Mouse (Mus musculus) heart, embryonic 13.5 days (tissue): ENCODE measurements at regions not wholly inside any gene's neighbourhood (a gene's known extent, or its start where the extent isn't known, plus 50 kb on each side); places are given as distances from the start of the nearest gene placed in this dataset.

Experiments used
- ATAC-seq: fragments of 200-750 bp; cut with Nextera tagmentation; 2 replicates; pipeline ENCODE4 v1.8.0; 2017; ENCODE audit warnings: moderate TSS enrichment; ENCODE audit not compliant: insufficient number of reproducible peaks, low FRiP score, low TSS enrichment; ENCODE audit errors: extremely low read depth
- H3K27ac ChIP-seq: fragments of 300-500 bp; sonication (generic); replicated peaks from 2 replicates; pipeline ENCODE4 v1.5.1; 2015; ENCODE audit warnings: moderate library complexity, mild to moderate bottlenecking, inconsistent platforms
- H3K27me3 ChIP-seq: fragments of 300-500 bp; sonication (generic); replicated peaks from 2 replicates; pipeline ENCODE4 v1.6.1; 2015; ENCODE audit warnings: mild to moderate bottlenecking, inconsistent platforms
- H3K36me3 ChIP-seq: fragments of 300-500 bp; sonication (generic); 2 replicates; pipeline ENCODE4 v1.6.1; 2015; ENCODE audit warnings: mild to moderate bottlenecking, inconsistent platforms
- H3K4me1 ChIP-seq: fragments of 300-500 bp; sonication (generic); 2 replicates; pipeline ENCODE4 v1.6.1; 2015; ENCODE audit warnings: inconsistent platforms
- H3K4me2 ChIP-seq: fragments of 300-500 bp; sonication (generic); 2 replicates; pipeline ENCODE4 v1.6.1; 2015; ENCODE audit warnings: inconsistent platforms, mild to moderate bottlenecking, moderate library complexity
- H3K4me3 ChIP-seq: fragments of 300-500 bp; sonication (generic); 2 replicates; pipeline ENCODE4 v1.5.1; 2015; ENCODE audit warnings: moderate library complexity, mild to moderate bottlenecking, inconsistent platforms
- H3K9ac ChIP-seq: fragments of 300-500 bp; sonication (generic); 2 replicates; pipeline ENCODE4 v1.6.1; 2015; ENCODE audit warnings: inconsistent platforms, mild to moderate bottlenecking, moderate library complexity
- H3K9me3 ChIP-seq: fragments of 300-500 bp; sonication (generic); 2 replicates; pipeline ENCODE4 v1.6.1; 2016; ENCODE audit warnings: inconsistent platforms
- WGBS: fragments of 180-500 bp; shearing (Covaris S2); methylation state at CpG from one replicate; pipeline ENCODE4 v1.1.7; 2015; ENCODE audit warnings: mixed read lengths; 5-methylcytosine and 5-hydroxymethylcytosine counted together

DNA sequence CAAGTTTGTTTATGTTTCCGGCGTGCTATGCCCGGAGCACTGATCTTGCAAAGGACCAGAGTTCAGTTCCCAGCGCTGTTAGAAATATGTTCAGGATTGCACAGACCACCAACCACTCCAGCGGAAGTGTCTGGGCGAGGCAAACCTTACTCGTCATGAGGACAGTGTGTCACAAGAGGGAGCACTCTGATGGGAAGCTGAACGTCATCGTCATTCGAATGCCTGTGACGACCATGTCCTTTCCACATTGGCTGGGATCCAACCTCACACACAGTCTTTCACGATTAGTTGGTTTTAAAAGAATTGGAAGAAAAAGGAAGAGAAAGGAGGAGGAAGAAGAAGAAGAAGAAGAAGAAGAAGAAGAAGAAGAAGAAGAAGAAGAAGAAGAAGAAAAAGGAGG lies 326.5 kb upstream of the Rtl1 start:
- H3K4me1 ChIP-seq, result no peaks in the 10 kb centered on the region
- no peak overlapping the region for H3K4me3 ChIP-seq
- H3K27me3 ChIP-seq, result no peaks in the 10 kb centered on the region
- no peak for ATAC-seq
- no peak overlapping the region for H3K4me2 ChIP-seq
- no peak overlapping the region for H3K9ac ChIP-seq
- no peaks in the 10 kb centered on the region for H3K36me3 ChIP-seq
- H3K27ac ChIP-seq, result no peak overlapping the region
- H3K9me3 ChIP-seq, result no peaks in the 10 kb centered on the region
- 50% methylated on average over 12 of the region's 12 CpGs for WGBS

- H3K9ac ChIP-seq, result no peak overlapping the region
- no peak overlapping the region for H3K27ac ChIP-seq
- no peak overlapping the region for H3K4me3 ChIP-seq
- no peaks in the 10 kb centered on the region for H3K36me3 ChIP-seq
- H3K4me2 ChIP-seq, result no peak overlapping the region
- WGBS, result 78% methylated on average over 3 of the region's 3 CpGs
- H3K27me3 ChIP-seq, result peaks cover 24% of the 10 kb centered on the region; the same call in 1 of the 2 replicates
- H3K4me1 ChIP-seq, result peaks cover 8% of the 10 kb centered on the region
- no peak for ATAC-seq
- H3K9me3 ChIP-seq, result 0 out of 2 replicates have a peak, but pooled peaks cover 5% of the 10 kb centered on the region
Observed at GRCm38 (mm10) chr12:109946179-109946578, 332.7 kb upstream of the Dio3 start.

- WGBS, result 43% methylated on average over 1 of the region's 1 CpGs
Observed at GRCm38 (mm10) chr12:109946936-109947335, 331.9 kb upstream of the Dio3 start.

GRCm38 (mm10) chr12:109947886-109948433 lies 330.9 kb upstream of the Dio3 start:
- Histone ChIP-seq H3K4me2 (no peak overlapping the region), H3K9me3 (0 out of 2 replicates have a peak, but pooled peaks cover 5% of the 10 kb centered on the region), H3K9ac (no peak overlapping the region), H3K27ac (no peak overlapping the region), H3K4me3 (no peak overlapping the region), H3K4me1 (peaks cover 23% of the 10 kb centered on the region), H3K27me3 (peaks cover 26% of the 10 kb centered on the region; the same call in 1 of the 2 replicates), H3K36me3 (no peaks in the 10 kb centered on the region)
- WGBS, result 48% methylated on average over 7 of the region's 7 CpGs
- no peak for ATAC-seq

More at GRCm38 (mm10) chr12:109946936-109947335, 331.9 kb upstream of the Dio3 start:
- Histone ChIP-seq H3K4me2 (no peak overlapping the region), H3K36me3 (no peaks in the 10 kb centered on the region), H3K27ac (no peak overlapping the region), H3K9me3 (0 out of 2 replicates have a peak, but pooled peaks cover 5% of the 10 kb centered on the region), H3K27me3 (peaks cover 26% of the 10 kb centered on the region; the same call in 1 of the 2 replicates), H3K4me1 (peaks cover 15% of the 10 kb centered on the region), H3K4me3 (no peak overlapping the region), H3K9ac (no peak overlapping the region)
- no peak for ATAC-seq

DNA sequence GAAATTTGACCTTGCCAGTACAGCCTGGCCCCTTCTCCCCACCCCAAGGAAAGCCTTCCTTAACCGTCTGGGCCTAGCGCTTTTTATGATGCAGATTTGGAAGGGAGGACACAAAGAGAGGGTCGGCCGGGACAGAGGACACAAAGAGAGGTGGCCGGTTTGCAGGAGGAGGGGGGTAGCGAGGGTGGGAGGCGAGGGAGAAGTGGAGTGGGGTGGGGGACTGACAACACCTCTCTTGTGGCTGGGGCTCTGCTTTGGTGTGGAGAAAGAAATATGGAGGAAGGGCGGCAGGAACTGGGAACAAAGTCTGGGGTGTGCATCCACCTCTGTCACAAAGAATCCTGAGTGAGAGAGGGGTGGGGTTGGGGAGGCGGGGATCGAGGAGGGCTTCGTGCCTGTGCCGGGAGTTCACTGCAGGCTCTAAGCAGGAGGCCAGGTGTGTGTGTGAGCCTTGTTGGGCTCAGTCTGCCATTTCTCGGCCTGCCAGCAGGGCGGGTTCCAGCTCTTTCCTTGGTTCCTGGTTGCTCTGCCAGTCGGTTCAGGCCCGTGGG lies 330.4 kb upstream of the Dio3 start:
- no peak for ATAC-seq
- Histone ChIP-seq H3K27me3 (peaks cover 26% of the 10 kb centered on the region; the same call in 1 of the 2 replicates), H3K9ac (no peak overlapping the region)

DNA sequence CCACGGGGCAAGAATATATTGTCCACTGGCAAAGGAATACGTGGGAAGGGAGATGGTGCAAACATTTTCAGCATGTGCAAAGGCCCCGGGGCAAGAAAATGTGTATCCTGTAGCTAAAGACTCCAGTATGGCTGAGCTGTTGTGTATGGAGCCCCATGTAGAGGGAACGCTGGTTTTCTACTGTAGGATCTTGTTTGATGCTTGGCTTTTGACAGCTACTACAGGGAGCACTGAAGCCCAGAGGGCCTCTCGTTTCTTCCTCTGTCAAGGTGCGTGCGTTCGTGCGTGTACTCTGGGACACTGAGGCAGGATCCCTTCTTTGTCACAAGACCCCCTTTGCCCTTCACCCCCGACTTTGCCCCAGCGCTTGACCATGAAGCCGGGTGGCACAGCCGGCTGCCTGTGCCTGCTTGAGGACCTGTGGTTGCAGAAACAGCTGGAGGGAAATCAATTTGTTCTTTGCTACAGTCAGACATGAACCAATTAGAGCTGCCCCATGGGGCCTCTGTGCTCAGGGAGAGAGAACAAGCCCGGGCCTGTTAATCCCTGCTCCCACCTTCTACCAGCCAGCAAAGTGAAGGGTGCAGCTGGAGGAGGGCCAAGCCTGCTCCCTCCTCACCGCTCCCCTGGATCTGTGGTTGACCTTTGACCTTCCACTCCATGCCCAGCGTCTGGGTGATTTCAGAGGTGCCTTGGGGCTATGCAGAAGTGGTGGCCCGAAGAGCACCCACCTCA lies 329.5 kb upstream of the Dio3 start:
- no peak for ATAC-seq
- 72% methylated on average over 17 of the region's 17 CpGs for WGBS
- Histone ChIP-seq H3K4me3 (no peak overlapping the region), H3K4me1 (peaks cover 23% of the 10 kb centered on the region), H3K27ac (no peak overlapping the region), H3K9ac (no peak overlapping the region), H3K9me3 (no peaks in the 10 kb centered on the region), H3K4me2 (no peak overlapping the region), H3K36me3 (no peaks in the 10 kb centered on the region), H3K27me3 (peaks cover 26% of the 10 kb centered on the region; the same call in 1 of the 2 replicates)

More for the DNA sequence above, 330.4 kb upstream of the Dio3 start:
- Histone ChIP-seq H3K27ac (no peak overlapping the region), H3K9me3 (0 out of 2 replicates have a peak, but pooled peaks cover 5% of the 10 kb centered on the region), H3K4me1 (peaks cover 23% of the 10 kb centered on the region), H3K4me3 (no peak overlapping the region), H3K4me2 (no peak overlapping the region), H3K36me3 (no peaks in the 10 kb centered on the region)
- 33% methylated on average over 16 of the region's 16 CpGs for WGBS

DNA sequence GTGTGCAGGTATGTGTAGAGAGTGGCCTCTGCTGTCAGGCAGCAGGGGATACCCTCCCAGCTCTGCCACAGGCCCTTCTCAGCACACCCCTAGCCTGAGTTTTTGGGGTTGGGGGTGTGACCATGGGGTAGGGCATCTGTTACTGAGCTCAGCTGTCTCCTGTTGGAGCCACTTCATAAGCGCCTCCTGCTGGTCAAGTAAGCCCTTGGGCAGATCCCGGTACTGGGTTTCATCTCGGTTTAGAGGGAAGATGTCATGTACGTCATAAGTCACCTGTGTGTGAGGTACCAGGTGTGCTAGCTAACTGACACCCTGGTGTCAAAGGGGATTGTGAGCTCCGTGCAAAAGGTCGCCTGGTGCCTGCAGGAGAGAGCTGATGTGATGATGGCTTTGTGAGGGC lies 328.2 kb upstream of the Dio3 start:
- Histone ChIP-seq H3K27ac (no peak overlapping the region), H3K9me3 (no peaks in the 10 kb centered on the region), H3K27me3 (peaks cover 26% of the 10 kb centered on the region; the same call in 1 of the 2 replicates), H3K4me2 (no peak overlapping the region), H3K9ac (no peak overlapping the region), H3K4me3 (no peak overlapping the region), H3K36me3 (no peaks in the 10 kb centered on the region), H3K4me1 (peaks cover 23% of the 10 kb centered on the region)
- 45% methylated on average over 6 of the region's 6 CpGs for WGBS
- no peak for ATAC-seq

DNA sequence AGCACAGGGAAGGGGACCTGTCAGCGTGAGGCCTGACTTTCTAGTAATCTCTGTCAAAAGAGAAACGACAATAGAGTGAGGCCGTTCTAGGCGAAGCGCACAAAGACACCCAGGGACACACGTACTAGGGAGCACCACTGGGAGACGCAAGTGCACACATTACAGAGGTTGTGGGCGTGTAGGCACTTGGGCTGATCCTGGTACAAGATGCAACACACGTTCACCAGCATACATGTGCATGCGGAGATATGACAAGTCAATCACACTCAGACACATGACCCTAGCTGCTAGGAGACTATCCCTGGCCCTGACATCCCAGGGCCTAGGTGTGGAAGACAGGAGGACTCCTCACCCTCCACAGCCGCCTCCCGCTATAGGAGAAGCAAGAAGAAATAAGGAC lies 327.4 kb upstream of the Dio3 start:
- Histone ChIP-seq H3K27me3 (peaks cover 26% of the 10 kb centered on the region; the same call in 1 of the 2 replicates), H3K4me2 (no peak overlapping the region), H3K9me3 (no peaks in the 10 kb centered on the region), H3K36me3 (no peaks in the 10 kb centered on the region), H3K9ac (no peak overlapping the region), H3K27ac (no peak overlapping the region), H3K4me3 (no peak overlapping the region), H3K4me1 (peaks cover 23% of the 10 kb centered on the region)
- WGBS, result 78% methylated on average over 12 of the region's 12 CpGs
- ATAC-seq, result no peak

- Histone ChIP-seq H3K4me3 (no peak overlapping the region), H3K27me3 (peaks cover 26% of the 10 kb centered on the region; the same call in 1 of the 2 replicates), H3K9ac (0 out of 2 replicates have a peak overlapping the region, but pooled peaks have one; percentile 14), H3K9me3 (no peaks in the 10 kb centered on the region), H3K27ac (peak overlapping the region; percentile 42; the same call in 1 of the 2 replicates), H3K4me1 (peaks cover 23% of the 10 kb centered on the region), H3K36me3 (no peaks in the 10 kb centered on the region), H3K4me2 (no peak overlapping the region)
- 36% methylated on average over 10 of the region's 10 CpGs for WGBS
- ATAC-seq, result peak; percentile 25; the same call in 1 of the 2 replicates
Observed at GRCm38 (mm10) chr12:109951884-109952456, 326.9 kb upstream of the Dio3 start.

DNA sequence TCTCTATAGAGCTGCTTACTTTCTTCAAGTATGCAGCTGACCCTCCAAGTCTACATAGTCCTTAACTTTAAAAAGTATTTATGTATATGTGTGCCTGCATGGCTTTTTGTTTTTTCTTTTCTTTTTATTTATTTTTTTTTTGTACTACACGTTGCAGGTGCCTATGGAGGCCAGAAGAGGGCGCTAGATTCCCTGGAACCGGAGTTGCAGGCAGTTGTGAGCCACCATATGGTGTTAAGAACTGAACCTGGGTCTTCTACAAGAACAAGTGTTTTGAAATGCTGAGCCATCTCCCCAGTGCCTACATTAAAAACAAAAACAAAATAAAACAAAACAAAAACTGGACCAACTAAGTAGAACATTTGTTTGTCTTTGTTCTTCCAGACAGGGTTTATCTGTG lies 325.9 kb upstream of the Dio3 start:
- no peak for ATAC-seq
- H3K27ac ChIP-seq, result no peak overlapping the region
- H3K4me2 ChIP-seq, result no peak overlapping the region
- H3K4me1 ChIP-seq, result peaks cover 25% of the 10 kb centered on the region
- no peaks in the 10 kb centered on the region for H3K9me3 ChIP-seq
- H3K36me3 ChIP-seq, result no peaks in the 10 kb centered on the region
- no peak overlapping the region for H3K4me3 ChIP-seq
- peaks cover 20% of the 10 kb centered on the region; the same call in 1 of the 2 replicates for H3K27me3 ChIP-seq
- no peak overlapping the region for H3K9ac ChIP-seq
- WGBS, result 50% methylated on average over 3 of the region's 3 CpGs

GRCm38 (mm10) chr12:109957305-109957704 lies 321.6 kb upstream of the Dio3 start:
- Histone ChIP-seq H3K36me3 (no peaks in the 10 kb centered on the region), H3K27ac (no peak overlapping the region)
- ATAC-seq, result no peak

More at GRCm38 (mm10) chr12:109957305-109957704, 321.6 kb upstream of the Dio3 start:
- Histone ChIP-seq H3K9ac (no peak overlapping the region), H3K4me1 (peaks cover 12% of the 10 kb centered on the region), H3K27me3 (peaks cover 21% of the 10 kb centered on the region), H3K4me2 (no peak overlapping the region), H3K4me3 (no peak overlapping the region), H3K9me3 (no peaks in the 10 kb centered on the region)
- WGBS, result 77% methylated on average over 3 of the region's 3 CpGs
